Mouse (Mus musculus): ENCODE data around the gene Slc5a4a.

DNA sequence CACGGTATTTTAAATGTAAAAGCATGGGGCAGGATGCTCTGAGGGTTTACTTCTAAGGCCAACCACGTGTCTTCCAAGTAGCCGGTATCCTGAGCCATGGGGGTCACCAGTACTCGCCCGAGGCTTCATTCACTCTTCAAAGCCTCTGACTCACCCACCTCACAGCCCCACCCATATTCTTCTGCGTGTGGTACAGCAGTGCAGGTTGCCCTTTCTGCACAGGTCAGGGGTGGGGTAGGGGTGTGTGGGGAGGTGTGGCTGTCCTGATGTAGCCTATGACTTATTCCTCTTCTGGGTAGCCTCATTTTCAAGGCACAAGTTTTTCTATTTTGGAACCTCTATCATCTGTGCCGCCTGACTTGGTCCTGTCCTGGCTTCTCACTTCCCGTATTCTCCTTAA lies 405 bp upstream of the Slc5a4a start:
- TF ChIP-seq CTCF (IDR thresholded peaks at IDR 0.05; ENCODE audit: low read depth) (no peak), EP300 (optimal IDR thresholded peaks at IDR 0.05) (no peak)
